Mouse (Mus musculus): ENCODE measurements at regions not wholly inside any gene's neighbourhood (a gene's known extent, or its start where the extent isn't known, plus 50 kb on each side); places are given as distances from the start of the nearest gene placed in this dataset.

DNA sequence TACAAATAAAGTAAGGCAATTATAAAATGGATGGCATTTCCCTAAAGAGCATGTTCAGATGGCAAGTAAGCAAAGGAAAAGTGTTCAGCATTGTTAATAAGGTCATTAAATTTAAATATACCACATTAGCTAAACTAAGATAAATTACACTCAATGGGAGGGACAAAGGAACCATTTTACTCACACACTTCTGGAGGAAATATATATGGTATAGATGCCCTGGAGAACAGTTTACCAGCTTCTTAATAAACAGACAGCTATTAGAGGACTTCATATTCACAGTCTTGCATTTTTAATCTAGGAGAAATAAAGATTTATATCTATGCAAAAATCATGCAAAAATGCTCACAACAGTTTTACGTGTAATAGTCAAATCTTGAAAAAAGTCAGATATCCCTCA, 183.8 kb downstream of the Dthd1 start:
- no peak for DNase-seq (ENCODE audit: low spot score in 2 of 2)

- no peak for DNase-seq (ENCODE audit: low spot score in 2 of 2)
These were observed 220.8 kb downstream of the Dthd1 start for GRCm38 (mm10) chr5:63034446-63034845.

- no peak for DNase-seq (ENCODE audit: low spot score in 2 of 2)
These were observed 232.1 kb downstream of the Dthd1 start for GRCm38 (mm10) chr5:63045751-63046150.

- no peak for DNase-seq (ENCODE audit: low spot score in 2 of 2)
These were observed 249.7 kb downstream of the Dthd1 start for GRCm38 (mm10) chr5:63063301-63063700.

- no peak for DNase-seq (ENCODE audit: low spot score in 2 of 2)
These were observed 253.2 kb downstream of the Dthd1 start for GRCm38 (mm10) chr5:63066872-63067271.

GRCm38 (mm10) chr5:63098129-63098528, 284.5 kb downstream of the Dthd1 start:
- peak in 1 of 2 experiments; percentile 33 for DNase-seq (ENCODE audit: low spot score in 2 of 2)

DNA sequence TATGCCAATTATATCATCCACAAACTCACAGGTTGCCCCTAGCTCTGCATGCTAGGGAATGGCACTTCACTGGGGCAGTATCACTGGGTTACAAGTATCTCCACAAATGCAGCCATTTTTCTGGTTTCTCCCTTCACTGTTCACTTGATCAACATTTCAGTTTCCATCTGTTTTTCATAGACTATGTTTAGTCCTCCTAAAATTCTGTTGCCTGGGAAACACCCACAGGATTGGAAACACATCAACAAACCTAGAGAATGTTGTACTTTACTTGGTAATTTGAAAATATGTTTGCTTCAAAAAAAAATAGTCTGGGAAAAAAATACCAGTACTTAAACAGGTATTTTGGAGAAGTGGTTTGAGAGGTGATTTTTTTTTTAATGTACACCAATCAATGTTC, 318.9 kb downstream of the Dthd1 start:
- peak in 1 of 2 experiments; percentile 43 for DNase-seq (ENCODE audit: low spot score in 2 of 2)

DNA sequence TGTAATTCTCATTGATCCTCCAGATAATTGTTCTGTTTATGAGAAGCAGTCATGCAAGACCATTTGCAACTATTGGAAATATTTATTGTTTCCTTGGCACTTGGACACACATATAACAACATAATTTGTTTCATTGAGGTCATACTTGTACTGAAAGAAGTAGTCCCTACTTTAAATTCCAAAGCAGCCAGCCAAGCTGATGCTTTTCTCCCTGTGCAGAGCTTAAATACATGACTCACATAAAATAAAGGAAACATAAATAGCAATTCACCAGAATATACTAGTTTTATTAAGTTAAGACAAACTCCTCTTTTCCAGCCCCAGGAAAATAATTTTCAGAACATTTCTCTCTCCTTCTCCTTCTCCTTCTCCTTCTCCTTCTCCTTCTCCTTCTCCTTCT, 324.3 kb downstream of the Dthd1 start:
- no peak for DNase-seq (ENCODE audit: low spot score in 2 of 2)

GRCm38 (mm10) chr5:63169687-63170086, 356.1 kb downstream of the Dthd1 start:
- peak; percentile 32 to 51 for DNase-seq (ENCODE audit: low spot score in 2 of 2)

DNA sequence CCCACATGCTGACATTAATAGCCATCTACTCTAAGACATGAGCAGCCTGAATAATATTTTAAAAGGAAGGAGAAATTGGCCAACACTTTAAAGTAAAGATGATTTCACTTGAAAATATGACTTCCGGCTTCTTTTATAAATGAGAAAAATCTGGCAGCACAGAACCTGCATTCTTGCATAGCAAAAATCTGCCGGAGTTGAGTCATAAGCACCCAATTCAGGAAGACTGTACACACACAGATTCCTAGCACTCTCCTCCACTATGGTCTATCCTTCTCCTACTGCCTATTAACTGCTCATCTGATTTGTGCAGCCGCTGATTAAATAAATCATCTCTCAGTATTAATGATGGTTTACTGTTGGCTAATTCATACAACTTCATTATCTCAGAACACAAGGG, 356.9 kb downstream of the Dthd1 start:
- no peak for DNase-seq (ENCODE audit: low spot score in 2 of 2)

DNA sequence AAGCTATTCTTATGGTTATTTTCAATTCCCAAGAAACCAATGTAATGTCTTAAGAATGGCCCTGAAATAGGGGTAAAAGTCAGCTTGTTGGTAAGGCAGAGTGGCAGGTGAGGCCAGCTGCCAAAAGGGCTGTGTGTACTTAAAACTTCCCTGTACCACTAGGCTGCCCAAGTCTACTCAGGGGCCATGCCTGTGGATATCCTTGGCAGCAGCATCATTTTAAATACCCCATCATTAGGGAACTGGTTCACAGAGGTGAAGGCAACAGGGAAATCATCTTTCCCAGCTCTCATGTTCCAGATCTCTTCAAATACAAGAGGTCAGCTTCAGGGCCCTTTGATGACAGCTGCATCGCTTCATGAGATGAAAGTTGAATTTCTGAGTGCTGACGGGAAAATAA, 399.8 kb downstream of the Dthd1 start:
- no peak for DNase-seq (ENCODE audit: low spot score in 2 of 2)

DNA sequence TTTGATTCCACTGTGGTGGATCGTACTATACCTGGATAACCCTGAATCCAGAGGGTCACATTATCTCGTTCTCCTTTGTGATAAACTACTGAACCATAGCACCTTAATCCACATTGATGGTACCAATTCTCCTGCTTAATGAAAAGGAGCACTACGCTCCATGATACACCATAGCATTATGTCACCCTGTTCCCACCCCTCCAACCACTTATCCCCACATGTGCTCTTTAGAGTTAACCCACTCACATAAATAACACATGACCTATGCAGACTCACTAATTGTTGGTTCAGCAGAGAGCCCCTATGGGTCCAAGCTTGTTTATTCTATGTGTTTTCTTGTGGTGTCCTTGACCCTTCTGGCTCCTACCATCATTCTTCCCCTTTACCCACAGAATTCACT, 405.8 kb downstream of the Dthd1 start:
- no peak for DNase-seq (ENCODE audit: low spot score in 2 of 2)

DNA sequence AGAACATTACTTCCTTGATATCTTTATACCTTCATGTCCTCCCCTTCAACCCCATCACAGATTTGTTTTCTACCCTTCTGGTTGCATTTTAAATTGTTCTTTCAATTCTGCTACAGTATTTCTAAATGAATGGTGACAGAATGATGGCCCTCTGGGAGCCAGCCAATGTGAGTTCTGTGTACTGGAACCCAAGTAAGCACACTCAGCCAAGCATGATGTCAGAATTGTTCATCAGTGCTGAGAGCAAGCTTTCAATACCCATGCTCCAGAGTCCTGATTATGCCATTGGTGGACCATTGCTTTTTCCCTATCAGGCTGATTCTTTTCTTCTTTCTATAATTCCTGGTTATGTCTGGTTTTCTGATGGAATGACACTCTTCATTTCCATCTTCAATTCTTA, 386.3 kb upstream of the Nwd2 start:
- peak; percentile 26 to 28 for DNase-seq (ENCODE audit: low spot score in 2 of 2)
